ENCODE assay signal across 8 mouse cellular contexts in genomic region chr16:65562864-65563206, GRCm38 (mm10). TPM values are rescaled to one million over a fixed set of nuclear protein-coding genes. Genes with fewer than 3 reads are reported as not detected.
DNase-seq lines count a peak whose midpoint lies in the region; ATAC-seq lines count a peak whose summit lies in the region.

No protein-coding gene starts in this region.

- H3K9ac ChIP-seq in lung, embryonic 15.5 days: peak overlapping the region; percentile 76
- H3K9ac ChIP-seq in neural tube, embryonic 15.5 days (replicated peaks): peak overlapping the region; percentile 91

- no peak overlapping the region for H3K27ac ChIP-seq in lung, embryonic 15.5 days
- peak overlapping the region; percentile 91 for H3K27ac ChIP-seq in limb, embryonic 10.5 days
- peak overlapping the region; percentile 86 for H3K27ac ChIP-seq in neural tube, embryonic 15.5 days (replicated peaks)

- no peaks in the 10 kb centered on the region for H3K27me3 ChIP-seq in lung, embryonic 15.5 days
- no peaks in the 10 kb centered on the region for H3K27me3 ChIP-seq in limb, embryonic 10.5 days (ENCODE audit: low read depth, poor library complexity, severe bottlenecking)
- H3K27me3 ChIP-seq in neural tube, embryonic 15.5 days (replicated peaks): no peaks in the 10 kb centered on the region

- H3K36me3 ChIP-seq in lung, embryonic 15.5 days: no peaks in the 10 kb centered on the region
- peaks cover 3% of the 10 kb centered on the region; the same call in 1 of the 2 replicates for H3K36me3 ChIP-seq in limb, embryonic 10.5 days
- H3K36me3 ChIP-seq in neural tube, embryonic 15.5 days: no peaks in the 10 kb centered on the region

- H3K9me3 ChIP-seq in lung, embryonic 15.5 days: no peaks in the 10 kb centered on the region
- no peaks in the 10 kb centered on the region for H3K9me3 ChIP-seq in limb, embryonic 10.5 days (replicated peaks)
- H3K9me3 ChIP-seq in neural tube, embryonic 15.5 days (replicated peaks): no peaks in the 10 kb centered on the region

- ATAC-seq in lung, embryonic 15.5 days (ENCODE audit: borderline replicate concordance, extremely low read depth, low FRiP score, low TSS enrichment): peak; percentile 56; the same call in 1 of the 2 replicates
- 0 out of 2 replicates have a peak, but pooled peaks have one; percentile 35 for ATAC-seq in erythroblast, adult 5-6 weeks (replicated peaks; ENCODE audit: low FRiP score, poor library complexity, severe bottlenecking)
- ATAC-seq in neural tube, embryonic 15.5 days (ENCODE audit: low FRiP score): peak; percentile 71

- peak overlapping the region; percentile 95 for H3K4me3 ChIP-seq in lung, embryonic 15.5 days
- H3K4me3 ChIP-seq in limb, embryonic 10.5 days: peak overlapping the region; percentile 96
- H3K4me3 ChIP-seq in neural tube, embryonic 15.5 days (replicated peaks): peak overlapping the region; percentile 100

- no peak for DNase-seq in lung, adult 18-20 months
- no peak for DNase-seq in limb, embryonic 10.5 days (ENCODE audit: low spot score)
- DNase-seq in ovary, postnatal 36 days (ENCODE audit: low spot score): no peak
- DNase-seq in spleen, adult 18-20 months: no peak
- DNase-seq in adipocyte (ENCODE audit: low spot score): no peak

- 0 out of 2 replicates have a peak, but pooled peaks cover 10% of the 10 kb centered on the region for H3K4me1 ChIP-seq in lung, embryonic 15.5 days
- H3K4me1 ChIP-seq in limb, embryonic 10.5 days: peaks cover 16% of the 10 kb centered on the region
- peaks cover 18% of the 10 kb centered on the region for H3K4me1 ChIP-seq in neural tube, embryonic 15.5 days

- peak overlapping the region; percentile 72 for H3K4me2 ChIP-seq in lung, embryonic 15.5 days
- H3K4me2 ChIP-seq in neural tube, embryonic 15.5 days: peak overlapping the region; percentile 76

- WGBS in lung, embryonic 15.5 days: 1% methylated on average over 10 of the region's 10 CpGs
- 2% methylated on average over 10 of the region's 10 CpGs for WGBS in limb, embryonic 10.5 days
- WGBS in neural tube, embryonic 15.5 days: 2% methylated on average over 10 of the region's 10 CpGs

RNA-seq across cellular contexts. Expression of gene Chmp2b, which starts 0.3 kb away (rescaled TPM):
- 92.0 and 93.5 TPM in 2 replicates for polyA plus RNA-seq in lung, embryonic 15.5 days (2015; fragmentation: Nextera tagmentation; extraction: Ambion mirVana)
- total RNA-seq in erythroblast, adult 5-6 weeks (2015; ENCODE audit: low replicate concordance): 21.3 and 24.2 TPM in 2 replicates
- 5.6 and 6.5 TPM in 2 replicates for total RNA-seq in erythroblast, adult 5-6 weeks (2017; ENCODE audit: low replicate concordance)
- 48.8 and 58.7 TPM in 2 replicates for polyA plus RNA-seq in limb, embryonic 10.5 days (2016; fragmentation: Nextera tagmentation; extraction: Ambion mirVana)
- polyA plus RNA-seq in neural tube, embryonic 15.5 days (2015; fragmentation: Nextera tagmentation; extraction: Ambion mirVana): 151 and 158 TPM in 2 replicates

RNA-seq across cellular contexts. Expression of gene Pou1f1, which starts 42.5 kb away (rescaled TPM):
- polyA plus RNA-seq in lung, embryonic 15.5 days (2015; fragmentation: Nextera tagmentation; extraction: Ambion mirVana): not detected in 2 replicates
- not detected in 2 replicates for total RNA-seq in erythroblast, adult 5-6 weeks (2015; ENCODE audit: low replicate concordance)
- not detected in 2 replicates for total RNA-seq in erythroblast, adult 5-6 weeks (2017; ENCODE audit: low replicate concordance)
- polyA plus RNA-seq in limb, embryonic 10.5 days (2016; fragmentation: Nextera tagmentation; extraction: Ambion mirVana): not detected in 2 replicates
- polyA plus RNA-seq in neural tube, embryonic 15.5 days (2015; fragmentation: Nextera tagmentation; extraction: Ambion mirVana): 0.26 TPM in 1 of 2 replicates, not detected in the other
